Mouse (Mus musculus) forebrain, embryonic 12.5 days (tissue): Measurements from ENCODE around the gene Pla2g2f. TPM values are rescaled to one million over a fixed set of nuclear protein-coding genes. Genes with fewer than 3 reads are reported as not detected.

Source experiments
- ATAC-seq: fragments of 200-750 bp; cut with Nextera tagmentation; 2 replicates; pipeline ENCODE4 v1.8.0; 2017; ENCODE audit warnings: moderate TSS enrichment; ENCODE audit not compliant: low FRiP score
- H3K27ac ChIP-seq: fragments of 300-500 bp; sonication (generic); 2 replicates; pipeline ENCODE4 v1.5.1; 2016; ENCODE audit warnings: mild to moderate bottlenecking
- H3K27me3 ChIP-seq: fragments of 300-500 bp; sonication (generic); 2 replicates; pipeline ENCODE4 v1.6.1; 2016; ENCODE audit warnings: mild to moderate bottlenecking
- H3K36me3 ChIP-seq: fragments of 300-500 bp; sonication (generic); replicated peaks from 2 replicates; pipeline ENCODE4 v1.6.1; 2016; ENCODE audit warnings: mild to moderate bottlenecking
- H3K4me1 ChIP-seq: fragments of 300-500 bp; sonication (generic); 2 replicates; pipeline ENCODE4 v1.6.1; 2016
- H3K4me2 ChIP-seq: fragments of 300-500 bp; sonication (generic); 2 replicates; pipeline ENCODE4 v1.6.1; 2016; ENCODE audit warnings: mild to moderate bottlenecking, moderate library complexity
- H3K4me3 ChIP-seq: fragments of 300-500 bp; sonication (generic); replicated peaks from 2 replicates; pipeline ENCODE4 v1.5.1; 2016; ENCODE audit warnings: mild to moderate bottlenecking
- H3K9ac ChIP-seq: fragments of 300-500 bp; sonication (generic); 2 replicates; pipeline ENCODE4 v1.6.1; 2016; ENCODE audit warnings: mild to moderate bottlenecking
- H3K9me3 ChIP-seq: fragments of 300-500 bp; sonication (generic); 2 replicates; pipeline ENCODE4 v1.6.1; 2016
- WGBS: fragments of 180-500 bp; shearing (Covaris S2); methylation state at CpG from one replicate; pipeline ENCODE4 v1.1.7; 2016; 5-methylcytosine and 5-hydroxymethylcytosine counted together
- polyA plus RNA-seq: library from polyadenylated mRNA; unstranded; fragments of >200 nt; fragmentation: Nextera tagmentation; extraction: Ambion mirVana; gene quantifications from 2 replicates; pipeline ENCODE4 v1.2.1, GENCODE M21; 2016

Pla2g2f gene
- polyA plus RNA-seq = not detected in 2 replicates

- ATAC-seq = no peak
- Histone ChIP-seq H3K4me2 (no peak within 1 kb of the TSS), H3K27ac (no peak within 1 kb of the TSS), H3K9ac (no peak within 1 kb of the TSS), H3K36me3 (no peaks in the 10 kb centered on the region), H3K27me3 (no peaks in the 10 kb centered on the region), H3K4me1 (no peaks in the 10 kb centered on the region; the same call in 1 of the 2 replicates), H3K9me3 (no peaks in the 10 kb centered on the region), H3K4me3 (no peak within 1 kb of the TSS)
- WGBS = 87% methylated on average over 8 of the region's 8 CpGs
Measured at GRCm38 (mm10) chr4:138757416-138757815, at the start of gene Pla2g2f. TSS of gene Pla2g2f (minus strand) at chr4:138757626.

GRCm38 (mm10) chr4:138806920-138807541 lies 49.6 kb upstream of the Pla2g2f start:
- ATAC-seq = no peak
- no peaks in the 10 kb centered on the region for H3K36me3 ChIP-seq
- H3K27me3 ChIP-seq = no peaks in the 10 kb centered on the region
- no peak overlapping the region for H3K4me2 ChIP-seq
- WGBS = 87% methylated on average over 7 of the region's 7 CpGs
- H3K4me1 ChIP-seq = peaks cover 5% of the 10 kb centered on the region
- no peaks in the 10 kb centered on the region for H3K9me3 ChIP-seq
- no peak overlapping the region for H3K4me3 ChIP-seq
- no peak overlapping the region for H3K9ac ChIP-seq
- H3K27ac ChIP-seq = no peak overlapping the region

GRCm38 (mm10) chr4:138806160-138806559 lies 48.7 kb upstream of the Pla2g2f start:
- H3K27ac ChIP-seq = no peak overlapping the region
- WGBS = 87% methylated on average over 8 of the region's 8 CpGs
- ATAC-seq = no peak
- no peaks in the 10 kb centered on the region for H3K27me3 ChIP-seq
- no peak overlapping the region for H3K4me3 ChIP-seq
- peaks cover 5% of the 10 kb centered on the region for H3K4me1 ChIP-seq
- no peaks in the 10 kb centered on the region for H3K9me3 ChIP-seq
- H3K36me3 ChIP-seq = no peaks in the 10 kb centered on the region
- no peak overlapping the region for H3K4me2 ChIP-seq
- H3K9ac ChIP-seq = no peak overlapping the region

GRCm38 (mm10) chr4:138805248-138805647 lies 47.8 kb upstream of the Pla2g2f start:
- no peak overlapping the region for H3K4me3 ChIP-seq
- H3K36me3 ChIP-seq = no peaks in the 10 kb centered on the region
- H3K9ac ChIP-seq = no peak overlapping the region
- no peaks in the 10 kb centered on the region for H3K9me3 ChIP-seq
- no peak for ATAC-seq
- H3K4me2 ChIP-seq = no peak overlapping the region
- peaks cover 5% of the 10 kb centered on the region for H3K4me1 ChIP-seq
- no peaks in the 10 kb centered on the region for H3K27me3 ChIP-seq
- H3K27ac ChIP-seq = no peak overlapping the region
- WGBS = 28% methylated on average over 8 of the region's 8 CpGs

- H3K27ac ChIP-seq = no peak overlapping the region
- H3K4me3 ChIP-seq = no peak overlapping the region
- H3K36me3 ChIP-seq = no peaks in the 10 kb centered on the region
- no peaks in the 10 kb centered on the region for H3K9me3 ChIP-seq
- WGBS = 90% methylated on average over 11 of the region's 11 CpGs
- ATAC-seq = no peak
- H3K9ac ChIP-seq = no peak overlapping the region
- peaks cover 5% of the 10 kb centered on the region for H3K4me1 ChIP-seq
- H3K27me3 ChIP-seq = no peaks in the 10 kb centered on the region
- no peak overlapping the region for H3K4me2 ChIP-seq
Measured at GRCm38 (mm10) chr4:138802917-138803316, 45.5 kb upstream of the Pla2g2f start.

GRCm38 (mm10) chr4:138801631-138802030 lies 44.2 kb upstream of the Pla2g2f start:
- Histone ChIP-seq H3K27me3 (no peaks in the 10 kb centered on the region), H3K4me3 (no peak overlapping the region), H3K9me3 (no peaks in the 10 kb centered on the region), H3K9ac (no peak overlapping the region), H3K27ac (no peak overlapping the region), H3K4me1 (peaks cover 8% of the 10 kb centered on the region), H3K4me2 (no peak overlapping the region), H3K36me3 (no peaks in the 10 kb centered on the region)
- ATAC-seq = no peak
- 83% methylated on average over 4 of the region's 4 CpGs for WGBS

- Histone ChIP-seq H3K27me3 (no peaks in the 10 kb centered on the region), H3K4me3 (no peak overlapping the region), H3K9ac (no peak overlapping the region), H3K4me2 (no peak overlapping the region), H3K4me1 (peaks cover 3% of the 10 kb centered on the region), H3K27ac (no peak overlapping the region), H3K36me3 (no peaks in the 10 kb centered on the region), H3K9me3 (no peaks in the 10 kb centered on the region)
- ATAC-seq = no peak
- WGBS = 78% methylated on average over 12 of the region's 12 CpGs
Measured at GRCm38 (mm10) chr4:138800134-138800744, 42.8 kb upstream of the Pla2g2f start.

GRCm38 (mm10) chr4:138797217-138797570 lies 39.8 kb upstream of the Pla2g2f start:
- Histone ChIP-seq H3K27ac (no peak overlapping the region), H3K4me2 (no peak overlapping the region), H3K36me3 (no peaks in the 10 kb centered on the region), H3K27me3 (no peaks in the 10 kb centered on the region), H3K4me3 (no peak overlapping the region), H3K9ac (no peak overlapping the region), H3K9me3 (no peaks in the 10 kb centered on the region), H3K4me1 (0 out of 2 replicates have a peak, but pooled peaks cover 3% of the 10 kb centered on the region)
- ATAC-seq = no peak
- WGBS = 90% methylated on average over 4 of the region's 4 CpGs

- no peak overlapping the region for H3K4me3 ChIP-seq
- H3K27me3 ChIP-seq = no peaks in the 10 kb centered on the region
- 53% methylated on average over 6 of the region's 6 CpGs for WGBS
- ATAC-seq = no peak
- H3K36me3 ChIP-seq = no peaks in the 10 kb centered on the region
- H3K4me1 ChIP-seq = 0 out of 2 replicates have a peak, but pooled peaks cover 3% of the 10 kb centered on the region
- no peak overlapping the region for H3K27ac ChIP-seq
- no peak overlapping the region for H3K4me2 ChIP-seq
- H3K9me3 ChIP-seq = no peaks in the 10 kb centered on the region
- H3K9ac ChIP-seq = no peak overlapping the region
Measured at GRCm38 (mm10) chr4:138796513-138797216, 39.2 kb upstream of the Pla2g2f start.

GRCm38 (mm10) chr4:138794344-138794743 lies 36.9 kb upstream of the Pla2g2f start:
- H3K4me2 ChIP-seq = no peak overlapping the region
- no peaks in the 10 kb centered on the region for H3K27me3 ChIP-seq
- H3K4me1 ChIP-seq = 0 out of 2 replicates have a peak, but pooled peaks cover 3% of the 10 kb centered on the region
- no peaks in the 10 kb centered on the region for H3K36me3 ChIP-seq
- H3K4me3 ChIP-seq = no peak overlapping the region
- H3K9ac ChIP-seq = no peak overlapping the region
- no peak for ATAC-seq
- WGBS = 84% methylated on average over 6 of the region's 6 CpGs
- H3K27ac ChIP-seq = no peak overlapping the region
- no peaks in the 10 kb centered on the region for H3K9me3 ChIP-seq

GRCm38 (mm10) chr4:138793276-138793675 lies 35.9 kb upstream of the Pla2g2f start:
- Histone ChIP-seq H3K4me3 (no peak overlapping the region), H3K27ac (no peak overlapping the region), H3K27me3 (no peaks in the 10 kb centered on the region), H3K36me3 (no peaks in the 10 kb centered on the region), H3K4me1 (0 out of 2 replicates have a peak, but pooled peaks cover 3% of the 10 kb centered on the region), H3K9ac (no peak overlapping the region), H3K4me2 (no peak overlapping the region), H3K9me3 (no peaks in the 10 kb centered on the region)
- no peak for ATAC-seq
- 65% methylated on average over 2 of the region's 2 CpGs for WGBS

GRCm38 (mm10) chr4:138792599-138792998 lies 35.2 kb upstream of the Pla2g2f start:
- WGBS = 81% methylated on average over 9 of the region's 9 CpGs
- no peaks in the 10 kb centered on the region for H3K27me3 ChIP-seq
- H3K4me3 ChIP-seq = no peak overlapping the region
- H3K27ac ChIP-seq = no peak overlapping the region
- ATAC-seq = no peak
- 0 out of 2 replicates have a peak, but pooled peaks cover 3% of the 10 kb centered on the region for H3K4me1 ChIP-seq
- H3K36me3 ChIP-seq = no peaks in the 10 kb centered on the region
- no peaks in the 10 kb centered on the region for H3K9me3 ChIP-seq
- H3K4me2 ChIP-seq = no peak overlapping the region
- H3K9ac ChIP-seq = no peak overlapping the region
